Mouse (Mus musculus) kidney, embryonic 15.5 days (tissue): ENCODE measurements at regions not wholly inside any gene's neighbourhood (a gene's known extent, or its start where the extent isn't known, plus 50 kb on each side); places are given as distances from the start of the nearest gene placed in this dataset.

Source experiments
- ATAC-seq: fragments of 200-750 bp; cut with Nextera tagmentation; replicated peaks from 2 replicates; pipeline ENCODE4 v1.8.0; 2017; ENCODE audit warnings: moderate TSS enrichment; ENCODE audit not compliant: low FRiP score
- H3K27ac ChIP-seq: fragments of 300-500 bp; sonication (generic); 2 replicates; pipeline ENCODE4 v1.5.1; 2015; ENCODE audit warnings: mild to moderate bottlenecking, inconsistent platforms
- H3K27me3 ChIP-seq: fragments of 300-500 bp; sonication (generic); 2 replicates; pipeline ENCODE4 v1.6.1; 2015; ENCODE audit warnings: inconsistent platforms
- H3K36me3 ChIP-seq: fragments of 300-500 bp; sonication (generic); 2 replicates; pipeline ENCODE4 v1.6.1; 2015; ENCODE audit warnings: inconsistent platforms
- H3K4me1 ChIP-seq: fragments of 300-500 bp; sonication (generic); 2 replicates; pipeline ENCODE4 v1.6.1; 2015; ENCODE audit warnings: inconsistent platforms
- H3K4me2 ChIP-seq: fragments of 300-500 bp; sonication (generic); 2 replicates; pipeline ENCODE4 v1.6.1; 2015; ENCODE audit warnings: moderate library complexity, mild to moderate bottlenecking, inconsistent platforms
- H3K4me3 ChIP-seq: fragments of 300-500 bp; sonication (generic); replicated peaks from 2 replicates; pipeline ENCODE4 v1.5.1; 2015; ENCODE audit warnings: mild to moderate bottlenecking, inconsistent platforms
- H3K9ac ChIP-seq: fragments of 300-500 bp; sonication (generic); 2 replicates; pipeline ENCODE4 v1.6.1; 2015; ENCODE audit warnings: mild to moderate bottlenecking, inconsistent platforms
- H3K9me3 ChIP-seq: fragments of 300-500 bp; sonication (generic); replicated peaks from 2 replicates; pipeline ENCODE4 v1.6.1; 2016; ENCODE audit warnings: inconsistent platforms
- WGBS: fragments of 180-500 bp; shearing (Covaris S2); methylation state at CpG from one replicate; pipeline ENCODE4 v1.1.7; 2015; ENCODE audit warnings: mixed read lengths; 5-methylcytosine and 5-hydroxymethylcytosine counted together

DNA sequence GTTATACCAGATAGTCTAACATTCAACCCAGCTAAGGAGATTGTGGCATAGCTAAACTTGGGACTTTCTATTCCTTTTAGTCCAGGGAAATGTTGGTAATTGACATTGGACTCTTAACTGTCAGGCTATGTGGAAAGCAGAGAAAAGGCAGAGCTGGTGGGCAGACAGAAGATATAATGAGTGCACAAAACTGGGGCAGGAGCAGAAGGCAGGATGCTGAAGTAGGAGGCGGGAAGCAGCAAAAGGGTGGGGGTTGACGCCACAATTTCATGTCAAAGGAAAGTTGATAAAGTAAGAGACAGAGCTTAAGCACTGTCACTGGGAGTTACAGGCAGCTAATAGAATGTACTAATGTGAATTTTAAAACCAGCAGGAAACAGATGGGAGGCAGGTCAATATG, 232.7 kb downstream of the Tox3 start:
- Histone ChIP-seq H3K36me3 (no peaks in the 10 kb centered on the region), H3K4me1 (no peaks in the 10 kb centered on the region), H3K9me3 (no peaks in the 10 kb centered on the region), H3K27me3 (no peaks in the 10 kb centered on the region), H3K4me3 (no peak overlapping the region), H3K4me2 (no peak overlapping the region), H3K9ac (no peak overlapping the region), H3K27ac (no peak overlapping the region)
- ATAC-seq: no peak
- 88% methylated on average over 2 of the region's 2 CpGs for WGBS

DNA sequence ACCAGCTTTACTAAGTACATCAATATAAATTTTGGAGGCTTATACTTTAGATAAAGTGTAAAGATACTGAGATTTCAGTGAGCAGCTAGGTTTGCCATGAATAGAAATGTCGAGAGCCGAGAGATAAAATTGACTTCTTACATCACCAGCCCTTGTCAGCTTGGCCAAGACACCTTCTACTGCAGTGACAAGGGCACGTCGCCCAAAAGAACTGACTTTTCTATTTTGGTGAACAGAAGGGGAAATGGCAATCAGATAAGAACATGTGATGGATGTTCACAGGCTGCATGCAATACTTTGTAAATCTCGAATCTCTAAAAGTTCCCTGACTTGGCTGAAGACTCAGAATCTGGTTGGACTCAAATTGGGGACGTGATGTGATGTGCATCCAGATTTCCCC, 247.6 kb downstream of the Tox3 start:
- no peak for ATAC-seq

GRCm38 (mm10) chr8:90082630-90083029, 265.5 kb downstream of the Tox3 start:
- H3K27ac ChIP-seq: no peak overlapping the region
- H3K4me1 ChIP-seq: peaks cover 2% of the 10 kb centered on the region; the same call in 1 of the 2 replicates
- H3K27me3 ChIP-seq: no peaks in the 10 kb centered on the region
- 75% methylated on average over 5 of the region's 5 CpGs for WGBS
- no peak overlapping the region for H3K4me2 ChIP-seq
- H3K9me3 ChIP-seq: peaks cover 5% of the 10 kb centered on the region; the same call in 1 of the 2 replicates
- H3K9ac ChIP-seq: no peak overlapping the region
- H3K36me3 ChIP-seq: no peaks in the 10 kb centered on the region
- H3K4me3 ChIP-seq: no peak overlapping the region
- no peak for ATAC-seq

More for the DNA sequence above, 247.6 kb downstream of the Tox3 start:
- H3K27me3 ChIP-seq: no peaks in the 10 kb centered on the region
- H3K9me3 ChIP-seq: no peaks in the 10 kb centered on the region
- no peaks in the 10 kb centered on the region for H3K4me1 ChIP-seq
- no peak overlapping the region for H3K4me2 ChIP-seq
- H3K27ac ChIP-seq: no peak overlapping the region
- no peak overlapping the region for H3K9ac ChIP-seq
- WGBS: 76% methylated on average over 6 of the region's 6 CpGs
- H3K4me3 ChIP-seq: no peak overlapping the region
- H3K36me3 ChIP-seq: no peaks in the 10 kb centered on the region

- no peaks in the 10 kb centered on the region for H3K27me3 ChIP-seq
- no peak for ATAC-seq
- no peak overlapping the region for H3K27ac ChIP-seq
- no peaks in the 10 kb centered on the region for H3K9me3 ChIP-seq
- H3K9ac ChIP-seq: no peak overlapping the region
- no peaks in the 10 kb centered on the region for H3K36me3 ChIP-seq
- H3K4me1 ChIP-seq: peaks cover 2% of the 10 kb centered on the region; the same call in 1 of the 2 replicates
- no peak overlapping the region for H3K4me2 ChIP-seq
- H3K4me3 ChIP-seq: no peak overlapping the region
Measured at GRCm38 (mm10) chr8:90076381-90076780, 271.8 kb downstream of the Tox3 start.

DNA sequence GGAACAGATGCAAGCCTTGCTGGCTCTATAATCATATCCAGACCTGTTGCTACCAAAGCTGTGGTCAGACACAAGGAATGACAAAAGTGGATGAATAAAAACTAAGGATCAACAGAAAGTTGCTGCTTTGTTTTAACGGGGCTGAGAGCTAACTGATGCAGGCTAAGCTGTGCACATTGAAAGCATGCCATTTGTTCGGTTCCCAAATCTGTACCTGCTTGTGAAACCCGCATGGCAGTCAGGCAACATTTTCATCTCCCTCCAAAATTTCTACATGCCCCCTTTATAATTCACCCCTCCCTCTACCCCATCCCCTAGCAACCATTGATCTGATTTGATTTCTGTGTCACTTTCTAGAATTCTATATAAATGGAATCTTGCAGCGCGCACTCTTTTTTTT, 272.3 kb downstream of the Tox3 start:
- 88% methylated on average over 5 of the region's 5 CpGs for WGBS
- Histone ChIP-seq H3K27me3 (no peaks in the 10 kb centered on the region), H3K9me3 (no peaks in the 10 kb centered on the region), H3K36me3 (no peaks in the 10 kb centered on the region), H3K27ac (no peak overlapping the region), H3K9ac (no peak overlapping the region), H3K4me3 (no peak overlapping the region), H3K4me2 (no peak overlapping the region), H3K4me1 (peaks cover 2% of the 10 kb centered on the region; the same call in 1 of the 2 replicates)
- no peak for ATAC-seq

DNA sequence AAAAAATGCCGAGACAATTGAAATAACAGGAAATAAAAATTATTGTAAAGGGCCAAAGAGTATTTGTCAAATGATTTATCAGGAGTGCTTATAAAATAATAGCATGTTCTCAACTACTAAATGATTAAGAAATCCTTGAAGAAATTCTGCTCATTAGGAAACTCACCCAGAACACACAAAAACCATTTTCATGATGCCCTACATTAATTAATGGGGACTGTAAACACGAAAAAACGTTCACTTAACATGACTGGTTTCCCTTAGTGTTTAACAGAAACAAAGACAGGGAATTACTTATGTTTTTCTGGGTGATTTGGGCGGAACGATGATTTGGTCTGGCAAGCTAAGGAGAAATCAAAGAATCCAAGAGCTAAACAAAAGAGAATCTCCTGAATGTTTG, 278.1 kb downstream of the Tox3 start:
- Histone ChIP-seq H3K27ac (no peak overlapping the region), H3K4me1 (peaks cover 11% of the 10 kb centered on the region), H3K9ac (no peak overlapping the region), H3K9me3 (no peaks in the 10 kb centered on the region), H3K4me2 (no peak overlapping the region), H3K4me3 (no peak overlapping the region), H3K36me3 (no peaks in the 10 kb centered on the region), H3K27me3 (no peaks in the 10 kb centered on the region)
- WGBS: 57% methylated on average over 5 of the region's 5 CpGs
- no peak for ATAC-seq

GRCm38 (mm10) chr8:90069411-90069993, 278.6 kb downstream of the Tox3 start:
- no peak for ATAC-seq
- 0 out of 2 replicates have a peak overlapping the region, but pooled peaks have one; percentile 14 for H3K4me2 ChIP-seq

GRCm38 (mm10) chr8:90068441-90068840, 279.7 kb downstream of the Tox3 start:
- Histone ChIP-seq H3K4me1 (peaks cover 11% of the 10 kb centered on the region), H3K27me3 (no peaks in the 10 kb centered on the region), H3K4me3 (no peak overlapping the region), H3K9ac (no peak overlapping the region), H3K9me3 (no peaks in the 10 kb centered on the region), H3K4me2 (no peak overlapping the region), H3K27ac (no peak overlapping the region), H3K36me3 (no peaks in the 10 kb centered on the region)
- ATAC-seq: no peak
- 92% methylated on average over 4 of the region's 4 CpGs for WGBS

More at GRCm38 (mm10) chr8:90069411-90069993, 278.6 kb downstream of the Tox3 start:
- 0 out of 2 replicates have a peak overlapping the region, but pooled peaks have one; percentile 41 for H3K27ac ChIP-seq
- H3K9ac ChIP-seq: no peak overlapping the region
- no peaks in the 10 kb centered on the region for H3K9me3 ChIP-seq
- peaks cover 11% of the 10 kb centered on the region for H3K4me1 ChIP-seq
- no peaks in the 10 kb centered on the region for H3K36me3 ChIP-seq
- H3K27me3 ChIP-seq: no peaks in the 10 kb centered on the region
- WGBS: 25% methylated on average over 10 of the region's 10 CpGs
- no peak overlapping the region for H3K4me3 ChIP-seq

DNA sequence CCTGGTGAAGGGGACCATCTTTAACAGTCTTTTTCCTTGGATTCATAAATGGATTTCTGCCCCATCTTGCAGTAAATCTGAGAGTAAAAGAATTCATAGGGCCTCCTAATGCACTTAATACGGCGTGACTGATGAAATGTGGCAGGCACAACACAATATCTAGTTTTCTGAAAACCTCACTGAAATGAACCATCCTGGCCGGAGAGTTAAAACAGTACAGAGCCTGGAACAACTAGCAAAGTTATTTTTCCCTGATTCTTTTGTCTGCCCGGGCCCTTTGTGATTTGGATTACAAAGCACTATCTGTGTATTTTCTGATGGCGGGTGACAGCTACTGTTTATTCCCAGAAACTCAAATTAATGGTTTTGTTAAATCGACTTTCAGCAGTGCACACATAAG, 283.8 kb downstream of the Tox3 start:
- ATAC-seq: no peak
- no peak overlapping the region for H3K9ac ChIP-seq
- H3K27ac ChIP-seq: no peak overlapping the region
- H3K4me3 ChIP-seq: no peak overlapping the region
- peaks cover 7% of the 10 kb centered on the region for H3K4me1 ChIP-seq
- no peaks in the 10 kb centered on the region for H3K27me3 ChIP-seq
- WGBS: 51% methylated on average over 6 of the region's 6 CpGs
- no peaks in the 10 kb centered on the region for H3K9me3 ChIP-seq
- no peaks in the 10 kb centered on the region for H3K36me3 ChIP-seq
- H3K4me2 ChIP-seq: no peak overlapping the region

DNA sequence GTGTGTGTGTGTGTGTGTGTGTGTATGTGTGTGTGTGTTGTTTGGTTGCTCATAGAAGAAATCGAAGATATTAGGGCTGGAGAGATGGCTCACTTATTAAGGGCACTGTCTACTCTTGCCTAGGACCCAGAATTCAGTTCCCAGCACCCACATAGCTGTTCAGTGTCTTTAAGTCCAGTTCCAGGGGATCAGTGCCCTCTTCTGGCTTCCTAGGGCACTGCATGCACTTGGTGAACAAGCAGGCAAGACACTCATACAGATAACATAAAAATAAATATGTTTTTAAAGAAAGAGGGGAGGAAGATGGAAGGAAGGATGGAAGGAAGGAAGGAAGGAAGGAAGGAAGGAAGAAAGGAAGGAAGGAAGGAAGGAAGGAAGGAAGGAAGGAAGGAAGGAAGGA, 284.9 kb downstream of the Tox3 start:
- no peaks in the 10 kb centered on the region for H3K36me3 ChIP-seq
- no peak overlapping the region for H3K9ac ChIP-seq
- ATAC-seq: no peak
- H3K27me3 ChIP-seq: no peaks in the 10 kb centered on the region
- no peak overlapping the region for H3K4me3 ChIP-seq
- 100% methylated on average over 1 of the region's 1 CpGs for WGBS
- no peak overlapping the region for H3K4me2 ChIP-seq
- H3K9me3 ChIP-seq: no peaks in the 10 kb centered on the region
- no peak overlapping the region for H3K27ac ChIP-seq
- H3K4me1 ChIP-seq: peaks cover 5% of the 10 kb centered on the region; the same call in 1 of the 2 replicates

GRCm38 (mm10) chr8:90058631-90059166, 289.4 kb downstream of the Tox3 start:
- WGBS: 71% methylated on average over 9 of the region's 9 CpGs
- ATAC-seq: peak; percentile 86
- H3K27ac ChIP-seq: peak overlapping the region; percentile 78

DNA sequence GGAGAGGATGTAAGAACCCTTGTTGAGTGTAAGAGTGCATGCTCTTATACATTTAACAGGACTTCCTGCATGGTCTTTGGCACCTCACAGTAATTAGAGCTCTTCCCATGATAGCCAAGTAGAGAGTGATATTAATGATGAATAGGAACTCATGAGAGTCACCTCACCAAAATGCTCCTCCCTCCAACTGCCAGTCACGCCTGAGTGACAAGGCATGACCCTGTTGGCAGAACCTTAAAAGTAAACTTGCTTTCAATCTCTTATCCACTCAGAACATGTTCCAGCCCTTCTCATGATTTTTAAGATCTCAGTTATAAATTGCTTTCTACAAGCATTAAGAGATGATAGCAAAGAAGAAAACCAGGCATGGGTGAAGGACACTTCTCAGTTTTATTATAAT, 291.8 kb downstream of the Tox3 start:
- 67% methylated on average over 1 of the region's 1 CpGs for WGBS
- Histone ChIP-seq H3K27ac (no peak overlapping the region), H3K4me3 (no peak overlapping the region), H3K9ac (no peak overlapping the region), H3K4me2 (no peak overlapping the region), H3K36me3 (no peaks in the 10 kb centered on the region), H3K27me3 (no peaks in the 10 kb centered on the region), H3K4me1 (no peaks in the 10 kb centered on the region), H3K9me3 (no peaks in the 10 kb centered on the region)
- no peak for ATAC-seq

More at GRCm38 (mm10) chr8:90058631-90059166, 289.4 kb downstream of the Tox3 start:
- H3K9ac ChIP-seq: no peak overlapping the region
- no peak overlapping the region for H3K4me3 ChIP-seq
- no peaks in the 10 kb centered on the region for H3K36me3 ChIP-seq
- H3K4me2 ChIP-seq: no peak overlapping the region
- no peaks in the 10 kb centered on the region for H3K27me3 ChIP-seq
- no peaks in the 10 kb centered on the region for H3K9me3 ChIP-seq
- peaks cover 5% of the 10 kb centered on the region; the same call in 1 of the 2 replicates for H3K4me1 ChIP-seq

DNA sequence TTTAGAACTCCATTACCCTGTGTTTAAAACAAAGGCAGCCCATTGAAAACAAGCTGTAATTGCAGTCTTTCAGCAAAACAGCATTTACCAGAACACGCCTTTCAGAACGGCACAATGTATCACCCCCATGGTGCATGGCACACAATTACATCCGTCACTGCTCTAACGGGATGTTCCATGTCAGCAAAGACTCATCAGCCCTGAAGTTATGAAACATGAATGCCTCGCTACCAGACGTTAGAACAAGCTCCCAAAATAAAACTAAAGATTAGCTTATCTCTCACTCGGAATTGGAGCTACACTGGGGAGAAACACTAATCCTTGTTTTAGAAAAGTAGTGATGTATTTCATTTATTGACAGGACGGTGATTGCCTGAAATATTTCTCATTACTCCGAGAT, 301.4 kb downstream of the Tox3 start:
- Histone ChIP-seq H3K9me3 (no peaks in the 10 kb centered on the region), H3K4me3 (no peak overlapping the region), H3K9ac (no peak overlapping the region), H3K36me3 (no peaks in the 10 kb centered on the region), H3K4me2 (no peak overlapping the region), H3K4me1 (no peaks in the 10 kb centered on the region), H3K27ac (no peak overlapping the region), H3K27me3 (no peaks in the 10 kb centered on the region)
- 83% methylated on average over 9 of the region's 9 CpGs for WGBS
- ATAC-seq: no peak
